Mouse (Mus musculus): ENCODE data around the gene Creld2.

The Creld2 gene

DNA sequence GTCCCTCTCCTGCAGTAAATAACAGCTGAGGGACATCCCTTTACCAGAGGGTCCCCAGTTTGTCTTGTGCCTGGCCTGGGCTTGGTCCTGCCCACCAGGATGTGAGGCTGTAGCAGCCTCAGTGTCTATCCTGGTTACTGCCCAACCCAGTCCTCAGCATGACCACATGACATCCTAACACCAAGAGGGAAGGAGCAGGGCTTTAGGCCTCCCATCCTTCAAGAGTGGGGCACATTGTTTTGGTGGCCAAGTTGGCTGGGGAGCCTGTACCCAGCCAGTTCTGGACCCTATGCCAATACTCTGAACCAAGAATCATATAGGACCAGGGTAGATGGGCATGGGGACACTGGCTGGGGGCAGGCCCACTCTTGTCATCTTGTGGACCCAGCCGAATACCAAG lies 29.2 kb downstream of the Creld2 start:
- in situ Hi-C loops (cut with MboI; ENCODE audit: unreplicated experiment in 2 of 2): loop anchor here (25.0 kb wide), 1 partner anchor 364 kb away; the partner anchor contains the start of gene Ppp6r2 (in 2 of the 2)

DNA sequence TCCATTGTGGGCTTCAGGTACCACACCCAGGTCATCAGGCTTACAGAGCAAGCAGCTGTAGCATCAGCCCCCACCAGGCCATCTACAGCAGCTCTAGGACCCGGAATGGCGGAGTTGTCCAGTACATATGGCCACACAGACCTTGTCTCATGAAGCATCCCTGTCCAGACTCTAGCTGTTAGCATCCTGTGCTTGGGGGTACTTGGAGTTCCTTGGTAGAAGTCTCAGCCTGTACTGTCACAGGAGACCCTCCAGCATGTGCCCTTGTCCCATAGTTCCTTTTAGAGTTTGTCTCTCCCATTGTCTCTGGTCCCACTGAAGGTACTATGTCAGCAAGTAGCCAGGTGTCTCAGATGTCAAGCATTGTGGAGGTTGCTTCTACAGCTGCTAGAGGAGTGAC lies 30.2 kb downstream of the Creld2 start:
- in situ Hi-C loops (cut with MboI; ENCODE audit: unreplicated experiment in 2 of 2): loop anchor here (25.0 kb wide), 1 partner anchor 363 kb away; the partner anchor contains the start of gene Ppp6r2 (in 2 of the 2)

DNA sequence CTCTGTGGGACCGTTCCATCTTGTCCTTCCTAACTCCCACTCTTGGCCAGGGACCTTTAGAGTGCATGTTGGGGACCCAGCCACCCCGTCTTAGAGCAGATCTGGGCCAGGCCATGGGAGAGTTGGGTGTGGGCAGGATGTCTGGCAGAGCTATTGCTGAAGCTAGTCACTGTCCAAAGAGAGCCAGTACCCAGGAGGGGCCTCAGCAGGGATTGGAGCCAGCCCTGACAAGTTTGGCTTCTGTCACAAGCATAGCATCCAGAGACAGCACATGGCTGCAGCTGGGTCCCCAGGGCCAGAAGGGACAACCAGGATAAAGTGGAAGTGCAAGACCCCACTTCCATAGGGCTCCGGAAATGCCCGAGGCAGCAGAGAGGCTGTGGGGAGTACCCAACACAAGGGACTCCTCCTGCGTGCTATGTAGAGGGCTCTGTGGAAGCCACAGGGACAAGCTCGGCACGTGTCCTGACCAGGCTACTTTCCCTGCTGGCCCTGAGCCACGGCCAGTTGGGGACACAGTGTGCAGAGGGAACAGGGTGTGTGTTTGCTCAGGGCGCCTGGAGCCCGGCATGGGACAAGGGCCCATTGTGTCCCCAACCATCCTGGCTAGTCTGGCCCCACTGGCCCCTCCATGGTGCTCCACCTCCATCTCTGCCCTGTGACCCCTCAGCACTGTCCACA lies 30.8 kb downstream of the Creld2 start:
- in situ Hi-C loops (cut with MboI; ENCODE audit: unreplicated experiment in 2 of 2): no loop called here

DNA sequence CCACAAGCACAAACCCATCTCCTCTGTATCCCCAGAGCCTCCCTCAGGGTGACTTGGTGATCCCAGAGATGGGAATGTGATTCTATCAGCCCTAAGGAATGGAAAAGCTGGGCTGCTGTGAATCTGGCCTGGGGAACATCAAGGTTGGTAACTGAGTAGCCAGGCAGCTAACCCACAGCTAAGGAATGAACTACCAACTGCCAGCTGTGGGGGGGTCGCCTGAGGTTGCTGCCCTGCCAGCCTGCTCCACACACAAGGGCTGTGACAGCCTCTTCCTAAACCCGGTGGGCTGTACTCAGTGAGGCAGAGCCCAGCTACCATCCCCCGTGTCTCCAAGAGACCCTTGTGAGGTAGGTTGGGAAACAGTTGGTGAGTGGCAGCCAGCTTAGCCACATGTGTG lies 31.6 kb downstream of the Creld2 start:
- in situ Hi-C loops (cut with MboI; ENCODE audit: unreplicated experiment in 2 of 2): no loop called here

DNA sequence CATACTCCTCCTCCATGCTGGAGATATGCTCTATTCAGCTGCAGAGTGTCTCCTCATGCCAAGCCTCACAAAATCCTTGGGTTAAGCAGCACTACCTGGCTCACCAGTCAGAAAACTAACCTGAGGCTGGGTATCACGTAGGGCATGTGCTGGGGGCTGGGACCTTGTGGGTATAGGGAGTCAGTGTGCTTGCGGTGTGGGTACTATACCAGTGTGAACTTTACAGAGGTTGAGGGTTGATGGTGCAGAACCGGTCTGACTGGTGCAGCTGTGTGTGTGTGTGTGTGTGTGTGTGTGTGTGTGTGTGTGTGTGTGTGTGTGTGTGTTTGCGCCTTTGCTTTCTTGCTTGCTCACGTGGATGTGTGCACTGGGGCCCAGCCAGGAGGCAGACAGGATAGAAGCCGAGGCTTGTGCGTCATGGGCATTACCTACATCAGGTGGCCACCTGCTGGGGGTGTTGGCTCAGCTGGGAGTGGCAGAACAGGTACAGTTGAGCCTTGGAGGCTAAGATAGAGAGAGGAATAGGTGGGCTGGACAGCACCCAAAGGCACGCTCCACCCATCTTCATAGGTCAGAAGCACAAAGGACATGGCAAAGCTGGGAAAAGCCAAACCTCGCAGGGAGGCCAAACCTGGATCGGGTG lies 32.2 kb downstream of the Creld2 start:
- in situ Hi-C loops (cut with MboI; ENCODE audit: unreplicated experiment in 2 of 2): no loop called here

DNA sequence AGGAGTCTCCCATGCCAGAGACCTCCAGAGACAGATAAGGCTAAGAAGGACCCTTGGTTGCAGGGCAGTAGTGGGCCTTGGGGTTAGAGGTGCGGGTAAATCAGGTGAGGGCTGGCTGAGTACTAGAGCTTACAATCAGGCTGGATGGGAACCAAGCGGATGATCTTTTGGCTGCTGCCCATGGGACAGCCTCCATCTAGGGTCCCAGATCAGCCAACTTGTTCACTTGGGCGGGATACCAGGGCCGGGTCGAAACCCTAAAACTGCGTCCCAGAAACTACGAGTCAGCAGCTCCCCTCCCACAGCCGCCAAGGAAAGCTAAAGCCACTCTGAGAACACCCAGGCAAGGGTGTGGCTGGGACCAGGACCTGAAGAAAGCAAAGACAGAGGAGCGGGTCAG lies 33.7 kb downstream of the Creld2 start:
- in situ Hi-C loops (cut with MboI; ENCODE audit: unreplicated experiment in 2 of 2): no loop called here

DNA sequence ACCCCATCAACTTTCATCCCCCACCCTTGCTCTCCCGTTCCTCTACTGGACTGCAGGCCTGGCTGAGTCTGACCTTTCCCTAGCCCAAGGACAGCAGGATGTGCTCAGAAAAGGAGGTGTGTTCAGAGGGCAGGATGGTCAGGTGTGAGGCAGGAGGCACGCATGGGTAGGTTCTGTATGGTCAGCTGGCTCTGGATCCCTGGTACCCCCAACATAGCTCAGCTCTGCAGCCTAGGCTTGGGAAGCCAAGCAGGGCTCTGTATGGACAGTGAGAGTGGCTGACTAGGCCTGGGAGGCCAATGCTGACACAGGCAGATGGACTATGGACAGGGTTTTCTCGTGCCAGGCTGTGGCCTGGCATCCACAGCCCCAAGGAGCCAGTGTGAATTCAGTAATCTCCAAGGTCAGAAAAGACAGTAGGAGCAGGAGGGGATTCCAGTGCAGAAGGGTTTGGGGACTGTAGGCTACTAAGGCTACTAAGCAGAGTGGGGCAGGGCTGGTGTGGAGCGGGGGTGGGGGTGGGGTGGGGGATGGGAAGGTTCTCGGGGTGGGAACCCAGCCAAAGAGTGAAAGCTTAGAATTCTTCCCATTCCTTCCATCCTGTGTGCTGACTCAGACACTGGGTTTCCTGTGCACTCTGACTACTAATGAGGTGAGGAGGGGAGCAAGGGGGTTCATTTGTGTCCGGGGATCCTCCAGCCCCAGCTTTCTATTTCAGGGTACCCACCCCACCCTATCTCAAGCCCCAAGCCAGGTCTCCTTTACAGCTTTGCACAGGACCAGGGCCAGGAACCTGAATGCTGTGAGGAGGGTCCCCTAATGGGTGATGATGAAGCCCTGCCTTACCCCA lies 34.9 kb downstream of the Creld2 start:
- in situ Hi-C loops (cut with MboI; ENCODE audit: unreplicated experiment in 2 of 2): no loop called here

DNA sequence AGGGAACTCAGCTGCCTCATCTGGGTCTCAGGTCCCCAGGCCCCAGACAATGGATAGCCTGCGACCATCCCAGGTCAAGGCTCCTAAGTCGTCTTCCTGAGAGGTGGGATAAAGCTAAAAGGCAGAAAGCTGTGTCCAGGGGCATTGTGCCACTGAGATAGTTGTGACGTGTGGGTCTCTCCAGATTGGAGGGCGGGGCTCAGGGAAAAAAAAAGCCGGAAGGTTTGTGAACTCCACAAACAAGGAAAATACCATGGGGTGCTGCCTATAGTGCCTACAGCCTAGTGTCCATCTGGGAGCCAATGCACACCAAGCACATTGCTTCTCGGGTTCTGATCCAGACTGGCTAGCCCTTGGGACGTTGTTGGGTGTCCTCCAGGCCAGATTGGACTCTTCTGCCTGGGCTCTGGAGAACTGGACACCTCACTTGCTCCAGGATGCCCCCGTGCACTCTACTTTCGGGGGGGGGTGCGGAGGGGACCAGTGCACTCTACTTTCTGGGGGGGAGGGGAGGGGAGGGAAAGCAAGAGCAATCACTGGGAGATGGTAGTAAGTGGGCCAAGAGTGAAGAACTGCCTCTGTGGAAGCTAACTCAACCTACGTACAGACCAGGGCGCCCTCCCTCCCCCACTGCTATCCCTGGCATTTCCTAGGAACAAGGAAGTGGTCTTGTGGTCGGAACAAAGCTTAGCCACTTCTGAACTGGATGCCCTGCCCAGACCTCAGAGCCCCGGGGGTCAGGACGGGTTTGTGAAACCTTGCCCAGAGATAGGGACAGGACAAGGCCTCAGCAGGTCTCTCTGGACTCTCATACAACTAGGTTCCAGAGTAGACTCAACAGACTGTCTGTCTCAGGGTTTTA lies 35.8 kb downstream of the Creld2 start:
- in situ Hi-C loops (cut with MboI; ENCODE audit: unreplicated experiment in 2 of 2): no loop called here

DNA sequence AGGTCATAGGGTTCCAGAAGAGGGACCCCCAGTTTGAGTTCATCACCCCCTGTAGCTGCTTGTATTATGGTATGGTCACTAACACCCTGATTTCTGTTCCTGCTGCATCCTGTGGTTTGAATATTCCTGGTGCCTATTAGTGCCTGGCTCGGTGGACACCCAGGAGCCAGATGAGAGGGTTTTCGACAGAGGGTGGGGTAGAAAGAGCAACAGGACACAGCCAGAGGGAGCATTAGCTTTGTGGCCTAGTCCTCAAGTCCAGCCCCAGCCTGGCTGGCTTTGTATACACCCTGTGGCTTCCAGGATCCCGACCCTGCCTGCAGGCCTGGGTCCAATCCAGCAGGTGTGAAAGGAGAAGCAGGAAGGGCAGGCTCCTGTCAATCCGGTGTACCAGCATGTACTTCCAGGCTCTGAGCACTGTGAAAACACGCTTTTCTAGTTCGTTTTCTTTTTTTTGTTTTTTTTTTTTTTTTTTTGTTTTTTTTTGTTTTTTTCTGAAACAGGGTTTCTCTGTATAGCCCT lies 36.5 kb downstream of the Creld2 start:
- in situ Hi-C loops (cut with MboI; ENCODE audit: unreplicated experiment in 2 of 2): no loop called here

DNA sequence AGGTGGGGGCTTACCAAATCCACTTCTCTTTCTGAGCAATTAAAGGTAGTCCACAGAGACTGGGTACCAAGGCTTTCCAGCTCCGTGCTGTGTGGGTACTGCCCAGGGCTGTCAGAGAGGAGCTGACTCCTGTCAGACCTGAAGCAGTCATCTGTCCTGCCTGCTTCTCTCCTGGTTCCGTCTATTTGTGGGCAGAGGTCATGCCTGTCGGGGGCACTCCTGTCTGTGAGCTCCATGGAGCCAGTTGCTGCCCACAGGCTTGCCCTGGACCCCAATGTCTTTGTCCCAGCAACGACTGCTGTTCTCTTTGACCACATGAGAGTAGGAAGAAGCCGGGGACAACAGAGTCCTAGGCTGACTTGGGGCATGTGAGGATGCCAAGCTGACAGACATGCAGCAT lies 37.2 kb downstream of the Creld2 start:
- in situ Hi-C loops (cut with MboI; ENCODE audit: unreplicated experiment in 2 of 2): no loop called here

DNA sequence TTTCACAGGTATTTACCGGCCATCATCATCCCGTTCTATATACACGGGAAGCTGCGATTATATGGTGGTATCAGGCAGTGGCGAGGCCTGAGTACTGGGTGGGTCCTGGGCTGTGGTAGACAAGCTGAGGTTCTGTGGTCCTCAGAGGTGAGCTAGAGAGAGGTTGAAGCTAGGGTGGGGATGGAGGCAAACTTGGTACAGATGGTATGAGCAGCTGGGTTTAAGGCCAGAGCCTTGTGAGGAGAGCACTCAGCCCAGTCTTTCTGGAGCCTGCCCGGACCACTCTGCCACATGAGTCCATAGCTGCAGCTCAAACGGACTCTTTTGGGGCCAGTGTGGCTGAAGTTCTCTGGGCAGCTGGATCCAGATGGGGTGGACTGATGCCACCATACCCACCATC lies 37.9 kb downstream of the Creld2 start:
- in situ Hi-C loops (cut with MboI; ENCODE audit: unreplicated experiment in 2 of 2): no loop called here

DNA sequence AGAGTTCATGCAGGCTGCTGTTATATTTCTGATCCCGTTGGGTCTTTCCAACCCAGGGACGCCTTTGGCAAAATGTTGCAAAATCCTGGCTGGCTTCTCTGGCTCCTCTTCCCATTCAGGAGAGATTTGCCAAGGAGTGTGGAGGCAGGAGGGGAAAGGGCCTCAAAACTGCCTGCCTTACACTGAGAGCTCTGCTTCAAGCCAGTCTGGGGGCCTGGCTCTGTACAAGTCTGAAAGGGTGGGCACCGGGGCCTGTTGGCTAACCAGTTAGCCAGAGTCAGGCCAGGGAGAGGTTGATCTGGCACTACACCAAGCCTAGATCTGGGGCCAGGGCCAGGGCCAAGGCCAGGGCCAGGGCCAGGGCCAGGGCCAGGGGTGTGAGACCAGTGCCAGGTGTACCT lies 38.7 kb downstream of the Creld2 start:
- in situ Hi-C loops (cut with MboI; ENCODE audit: unreplicated experiment in 2 of 2): no loop called here

DNA sequence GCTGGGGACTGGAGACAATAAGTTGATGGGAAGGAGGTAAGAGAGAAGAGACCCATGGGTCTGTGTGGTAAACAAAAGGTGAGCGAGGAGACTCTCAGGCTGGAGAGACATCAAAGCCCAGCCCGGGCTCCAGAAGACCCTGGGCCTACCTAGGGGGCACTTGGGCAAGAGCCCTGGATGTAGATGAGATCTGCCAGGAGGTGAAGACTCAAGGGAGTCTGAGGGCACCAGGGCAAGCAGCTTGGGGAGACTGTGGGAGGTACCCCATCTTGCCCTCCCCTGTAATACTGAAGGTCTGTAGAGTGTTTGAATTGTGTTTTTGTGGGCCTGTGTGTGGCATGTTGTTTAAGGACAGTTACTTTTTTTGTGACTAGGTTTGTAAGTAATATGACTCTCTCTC lies 39.3 kb downstream of the Creld2 start:
- in situ Hi-C loops (cut with MboI; ENCODE audit: unreplicated experiment in 2 of 2): no loop called here

DNA sequence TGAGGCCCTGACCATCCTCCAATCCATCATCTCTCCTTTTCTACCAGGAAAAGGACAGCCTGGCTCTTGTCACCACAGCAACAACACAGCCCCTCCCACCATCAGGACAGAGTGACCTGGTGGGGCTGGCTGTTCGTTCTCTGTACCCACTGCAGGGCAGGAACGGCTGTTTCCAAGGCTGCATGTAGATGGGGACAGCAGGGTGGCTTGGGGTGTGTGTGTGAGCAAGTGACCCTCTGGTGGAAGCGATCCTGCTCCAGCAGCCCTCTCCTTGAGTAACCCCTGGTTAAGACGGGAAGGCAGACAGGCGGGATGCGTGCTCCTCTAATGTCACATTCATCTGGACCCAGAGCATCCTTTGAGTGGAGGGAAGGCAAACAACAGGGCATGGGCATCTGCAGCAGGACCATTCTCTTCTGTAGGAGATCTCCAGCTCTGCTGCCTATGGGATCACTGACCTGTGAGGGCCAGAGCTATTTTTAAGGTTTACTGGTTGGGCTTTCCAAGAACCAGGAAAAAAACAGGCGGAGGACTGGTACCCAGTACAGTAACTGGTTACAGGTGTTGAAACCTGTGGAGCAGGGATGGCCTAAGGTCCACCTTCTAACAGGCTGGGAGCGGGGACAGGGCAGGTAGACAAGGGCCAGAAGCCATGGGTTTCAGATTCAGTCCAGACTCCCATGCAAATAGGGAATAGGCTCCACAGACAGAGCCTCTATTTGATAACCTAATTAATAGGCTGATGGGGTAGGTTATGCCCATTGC lies 39.9 kb downstream of the Creld2 start:
- in situ Hi-C loops (cut with MboI; ENCODE audit: unreplicated experiment in 2 of 2): no loop called here

DNA sequence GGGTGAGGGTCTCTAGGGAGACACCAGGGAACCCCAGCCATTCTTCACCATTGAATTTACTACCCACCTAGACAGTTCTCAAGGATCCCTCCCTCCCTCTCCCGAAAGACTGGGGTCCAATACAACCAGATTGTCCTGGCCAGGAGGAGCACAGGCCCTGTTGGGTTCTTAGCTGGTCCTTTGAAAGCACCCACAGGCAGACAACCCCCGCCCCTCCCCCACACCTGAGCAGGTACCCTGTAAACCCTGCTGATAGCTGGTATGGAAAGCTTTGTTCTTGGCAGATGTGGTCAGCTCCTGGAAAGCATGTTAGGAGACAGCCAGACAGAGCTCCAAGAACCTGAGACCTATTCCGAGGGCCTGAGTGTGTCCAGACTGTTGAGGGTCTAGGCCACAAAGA lies 41.3 kb downstream of the Creld2 start:
- in situ Hi-C loops (cut with MboI; ENCODE audit: unreplicated experiment in 2 of 2): no loop called here

DNA sequence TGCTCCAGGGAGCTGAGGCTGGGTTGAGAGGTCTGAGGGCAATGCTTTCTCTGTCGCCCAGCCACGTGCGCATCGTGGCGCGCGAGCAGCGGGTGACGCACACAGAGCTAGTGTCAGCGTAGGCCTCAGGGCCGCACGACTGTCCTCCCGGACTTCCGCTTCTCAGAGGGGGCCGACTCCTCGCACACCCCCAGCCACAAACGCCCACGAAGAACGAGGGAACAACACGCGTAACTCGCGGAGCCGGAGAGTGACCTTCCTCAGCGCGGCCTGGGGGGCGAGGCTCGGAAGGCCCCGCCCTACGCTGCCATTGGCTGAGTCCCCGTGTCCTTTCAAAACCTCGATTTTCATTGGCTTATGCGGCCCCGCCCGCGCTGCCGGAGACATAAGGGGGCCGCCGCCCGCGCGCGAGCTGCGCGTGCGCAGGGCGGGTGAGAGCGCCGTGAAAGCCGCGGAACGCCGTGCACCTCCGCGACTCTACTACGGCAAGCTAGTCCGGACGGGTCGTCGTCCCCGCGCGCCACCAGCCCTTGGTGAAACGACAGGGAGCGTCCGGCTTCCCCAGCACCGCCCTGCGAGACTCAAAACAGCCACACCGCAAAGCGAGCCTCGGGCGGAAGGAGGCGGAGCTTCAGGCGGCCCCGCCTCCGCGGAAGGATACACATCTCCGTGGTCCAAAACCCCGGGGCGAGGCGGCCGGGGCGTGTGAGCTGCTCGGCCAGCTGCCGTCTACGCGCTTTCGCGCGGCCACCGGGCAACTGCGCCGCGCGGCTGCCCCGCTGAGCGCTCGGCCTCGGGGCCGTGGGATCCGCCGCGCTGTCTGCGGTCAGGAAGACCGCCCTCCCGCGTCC lies 42.6 kb downstream of the Creld2 start, which contains the start of gene Pim3:
Gene Pim3 (plus strand): TSS at position 415 of the 851 bp plus-strand sequence.
- in situ Hi-C loops (cut with MboI; ENCODE audit: unreplicated experiment in 2 of 2): no loop called here

DNA sequence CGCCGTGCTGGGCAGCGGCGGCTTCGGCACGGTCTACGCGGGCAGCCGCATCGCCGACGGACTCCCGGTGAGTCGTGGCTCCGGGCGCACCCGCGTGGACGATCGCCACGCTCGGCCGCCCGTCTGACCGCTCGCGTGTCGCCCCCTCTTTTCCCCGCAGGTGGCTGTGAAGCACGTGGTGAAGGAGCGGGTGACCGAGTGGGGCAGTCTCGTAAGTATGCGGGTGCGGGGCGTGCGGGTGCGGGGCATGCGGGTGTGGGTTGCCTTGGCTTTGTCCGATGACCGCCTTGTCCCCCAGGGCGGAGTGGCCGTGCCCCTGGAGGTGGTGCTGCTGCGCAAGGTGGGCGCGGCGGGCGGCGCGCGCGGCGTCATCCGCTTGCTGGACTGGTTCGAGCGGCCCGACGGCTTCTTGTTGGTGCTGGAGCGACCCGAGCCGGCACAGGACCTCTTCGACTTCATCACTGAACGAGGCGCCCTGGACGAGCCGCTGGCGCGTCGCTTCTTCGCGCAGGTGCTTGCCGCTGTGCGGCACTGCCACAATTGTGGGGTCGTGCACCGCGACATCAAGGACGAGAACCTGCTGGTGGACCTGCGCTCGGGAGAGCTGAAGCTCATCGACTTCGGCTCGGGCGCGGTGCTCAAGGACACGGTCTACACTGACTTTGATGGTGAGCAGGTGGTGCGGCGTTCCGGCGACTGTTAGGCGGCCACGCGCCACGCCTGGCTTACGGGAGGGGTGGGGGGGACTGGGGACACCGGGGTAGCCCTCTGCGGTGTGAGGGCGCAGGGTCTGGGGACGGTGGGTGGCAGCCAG lies 43.6 kb downstream of the Creld2 start:
- in situ Hi-C loops (cut with MboI; ENCODE audit: unreplicated experiment in 2 of 2): no loop called here

DNA sequence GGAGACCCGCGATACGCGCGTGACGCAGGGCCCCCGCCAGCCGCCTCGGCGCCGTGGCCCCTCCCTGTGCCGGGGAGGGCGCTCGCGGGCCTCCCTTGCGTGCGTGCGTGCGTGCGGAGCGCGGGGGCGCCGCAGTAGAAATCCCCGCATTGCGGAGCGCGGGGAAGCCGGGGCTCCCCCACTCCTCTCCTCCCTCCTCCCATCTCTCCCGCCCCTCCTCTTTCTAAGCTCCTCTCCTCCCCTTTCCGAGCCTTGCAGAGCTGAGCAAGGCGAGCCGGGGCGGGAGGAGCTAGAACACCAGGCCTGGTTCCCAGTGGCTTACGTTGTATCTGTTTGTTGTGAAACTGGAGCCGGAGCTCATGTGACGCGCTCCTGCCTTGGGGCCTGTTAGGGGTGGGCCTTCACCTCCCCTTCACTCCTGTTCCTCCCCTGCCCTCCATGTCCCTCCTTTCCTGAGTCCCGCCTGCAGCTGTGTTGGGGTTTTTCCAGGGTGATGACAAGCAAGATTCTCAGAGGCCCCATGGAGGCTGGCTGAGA lies 44.3 kb downstream of the Creld2 start:
- in situ Hi-C loops (cut with MboI; ENCODE audit: unreplicated experiment in 2 of 2): no loop called here

Data from v-Abl transformed pro-B cells (cell line).